Mouse (Mus musculus) liver, adult 2 months (tissue): ENCODE data around the gene Tma7.

ENCODE experiments used
- CTCF ChIP-seq: fragments of 200-500 bp; IDR thresholded peaks from 2 replicates; pipeline ENCODE4 v1.5.1; 2011; ENCODE audit warnings: low read depth, low read length, control low read depth
- POLR2A ChIP-seq: fragments of 200-500 bp; IDR thresholded peaks from 2 replicates; pipeline ENCODE4 v1.6.1; 2011; ENCODE audit warnings: low read length, control low read depth; ENCODE audit not compliant: insufficient read depth; ENCODE audit errors: extremely low read depth

DNA sequence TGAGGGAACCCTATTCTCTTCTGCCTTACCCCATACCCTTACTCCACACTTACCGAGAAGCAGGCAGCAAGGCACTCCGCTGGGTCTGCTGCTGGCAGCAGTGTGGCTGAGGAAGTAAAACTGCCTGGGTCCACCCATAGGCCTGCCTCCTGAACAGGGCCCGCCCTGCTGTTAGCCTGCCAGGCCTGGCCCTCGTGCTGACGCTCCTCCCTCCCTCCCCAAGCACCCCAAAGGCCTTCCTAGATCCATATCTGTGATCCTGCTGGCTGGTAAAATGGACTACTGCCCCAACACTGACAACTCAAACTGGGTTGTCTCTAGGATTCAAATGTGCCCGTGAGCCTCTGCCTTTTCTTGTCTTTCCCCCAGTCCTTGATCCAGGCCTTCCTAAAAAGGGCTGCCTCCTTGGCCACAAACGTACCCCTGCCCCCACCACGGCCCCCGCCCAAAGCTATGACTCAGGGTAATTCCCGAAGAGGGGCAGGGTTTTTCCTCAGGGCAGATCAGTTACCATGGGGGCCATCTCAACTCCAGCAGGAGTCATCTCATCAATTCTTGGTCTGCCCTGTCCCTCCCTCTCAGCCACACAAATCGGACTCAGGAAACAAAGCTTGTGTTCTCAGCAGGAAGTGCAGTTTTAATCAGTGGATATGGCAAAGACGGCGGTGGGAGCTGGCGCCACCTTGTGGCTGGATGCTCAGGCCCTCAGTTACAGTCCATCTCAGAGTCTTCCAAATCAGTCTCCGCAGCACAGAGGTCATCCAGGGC is 23.1 kb downstream of the Tma7 start, which contains the start of gene Trex1:
- peak; percentile 98 for TF ChIP-seq CTCF
- peak; percentile 90 for TF ChIP-seq POLR2A
